Mouse (Mus musculus): ENCODE results near the gene Chl1.

The Chl1 gene

DNA sequence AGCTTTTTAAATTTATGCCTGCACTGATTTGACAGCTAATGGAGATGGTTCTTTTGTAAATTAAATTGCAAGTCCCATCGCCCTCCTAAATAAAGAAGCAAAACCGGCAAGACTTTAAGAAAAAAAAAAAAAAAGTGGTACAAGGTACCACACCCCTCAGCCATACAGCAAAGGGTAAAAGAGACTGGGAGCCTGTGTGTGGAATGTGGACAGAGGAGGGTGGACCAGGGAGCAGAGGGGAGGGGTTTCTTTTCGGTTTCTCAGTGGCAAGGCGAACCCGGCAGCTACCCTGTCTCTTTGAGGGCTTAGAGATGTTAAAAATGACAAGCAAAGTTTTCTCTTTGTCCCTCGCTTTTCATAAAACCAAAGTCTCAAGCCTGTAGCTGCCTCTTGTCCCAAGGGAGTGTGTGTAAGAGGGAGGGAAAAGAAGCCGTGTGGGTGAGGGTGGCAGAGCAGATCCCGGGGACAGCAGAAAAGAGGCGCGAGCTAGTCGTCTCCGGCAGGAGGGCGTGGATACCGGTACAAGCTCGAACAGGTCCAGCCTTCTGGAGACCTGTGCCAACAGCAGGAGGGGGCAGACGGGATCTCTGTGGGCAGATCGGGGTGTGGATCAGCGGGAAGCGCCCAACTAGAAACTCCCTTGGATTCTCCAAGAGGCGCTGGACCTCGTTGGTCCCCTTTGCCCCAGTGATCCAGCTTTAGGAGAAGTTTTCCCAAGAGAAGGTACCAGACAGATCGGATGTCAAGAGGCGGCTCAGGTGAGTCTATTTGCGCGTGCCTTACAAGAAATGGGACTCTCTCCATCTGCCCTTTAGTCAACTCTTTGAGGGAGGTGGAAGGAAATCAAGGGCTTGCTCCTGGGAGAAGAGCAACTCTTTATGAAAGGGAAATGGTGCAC, at the start of gene Chl1:
Gene Chl1 (plus strand): TSS at position 195 of the 898 bp plus-strand sequence.
- DNase-seq (ENCODE audit: low spot score) = no peak

DNA sequence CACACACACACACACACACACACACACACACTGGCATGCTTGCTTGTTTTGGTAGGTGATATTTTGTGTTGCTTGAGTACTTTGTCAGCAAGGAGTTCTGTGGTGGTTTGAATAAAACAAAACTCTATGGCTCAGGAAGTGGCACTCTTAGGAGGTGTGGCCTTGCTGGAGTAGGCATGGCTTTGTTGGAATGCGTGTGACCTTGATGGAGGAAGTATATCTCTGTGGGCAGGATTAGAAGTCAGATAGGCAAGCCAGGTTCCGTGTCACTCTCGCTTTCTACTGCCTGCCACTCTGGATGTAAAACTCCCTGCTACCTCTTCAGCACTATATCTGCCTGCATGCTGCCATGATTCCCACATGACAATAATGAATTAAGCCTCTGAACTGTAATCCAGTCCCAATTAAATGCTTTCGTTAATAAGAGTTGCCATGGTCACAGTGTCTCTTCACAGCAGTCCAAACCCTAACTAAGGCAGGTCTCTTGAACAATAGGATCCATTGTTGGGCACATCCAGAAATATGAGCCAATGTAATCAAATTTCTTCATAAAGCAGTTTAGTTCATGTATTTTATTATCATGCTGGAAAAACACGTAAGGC, 44.8 kb upstream of the Chl1 start:
- no peak for DNase-seq (ENCODE audit: low spot score)

GRCm38 (mm10) chr6:103473316-103473715, 37.1 kb upstream of the Chl1 start:
- no peak for DNase-seq (ENCODE audit: low spot score)

- DNase-seq (ENCODE audit: low spot score) = no peak
Measured at GRCm38 (mm10) chr6:103487199-103487598, 23.2 kb upstream of the Chl1 start.

GRCm38 (mm10) chr6:103498404-103498803, 12.0 kb upstream of the Chl1 start:
- DNase-seq (ENCODE audit: low spot score) = no peak

DNA sequence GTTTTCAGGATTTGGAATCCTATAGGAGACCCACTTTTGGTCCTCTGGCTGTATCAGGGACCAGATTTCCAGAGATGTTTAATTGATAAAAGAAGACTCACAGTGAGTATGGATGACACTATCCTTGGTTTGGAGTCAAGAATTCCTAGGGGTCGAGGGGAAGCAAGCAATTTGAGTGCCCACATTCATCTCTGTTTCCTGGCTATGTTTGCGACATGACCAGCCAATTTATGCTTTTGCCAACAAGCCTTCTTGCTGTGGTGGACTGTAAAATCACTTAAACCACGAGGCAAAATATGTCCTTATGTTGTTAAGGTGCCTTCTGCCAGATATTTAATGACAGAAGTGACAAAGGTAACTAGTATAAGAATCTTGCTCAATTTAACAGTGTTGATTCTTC, 6.3 kb upstream of the Chl1 start:
- no peak for DNase-seq (ENCODE audit: low spot score)

- DNase-seq (ENCODE audit: low spot score) = peak; percentile 22
Measured at GRCm38 (mm10) chr6:103507751-103508575, 2.4 kb upstream of the Chl1 start.

- no peak for DNase-seq (ENCODE audit: low spot score)
Measured at GRCm38 (mm10) chr6:103509596-103509995, 790 bp upstream of the Chl1 start.

DNA sequence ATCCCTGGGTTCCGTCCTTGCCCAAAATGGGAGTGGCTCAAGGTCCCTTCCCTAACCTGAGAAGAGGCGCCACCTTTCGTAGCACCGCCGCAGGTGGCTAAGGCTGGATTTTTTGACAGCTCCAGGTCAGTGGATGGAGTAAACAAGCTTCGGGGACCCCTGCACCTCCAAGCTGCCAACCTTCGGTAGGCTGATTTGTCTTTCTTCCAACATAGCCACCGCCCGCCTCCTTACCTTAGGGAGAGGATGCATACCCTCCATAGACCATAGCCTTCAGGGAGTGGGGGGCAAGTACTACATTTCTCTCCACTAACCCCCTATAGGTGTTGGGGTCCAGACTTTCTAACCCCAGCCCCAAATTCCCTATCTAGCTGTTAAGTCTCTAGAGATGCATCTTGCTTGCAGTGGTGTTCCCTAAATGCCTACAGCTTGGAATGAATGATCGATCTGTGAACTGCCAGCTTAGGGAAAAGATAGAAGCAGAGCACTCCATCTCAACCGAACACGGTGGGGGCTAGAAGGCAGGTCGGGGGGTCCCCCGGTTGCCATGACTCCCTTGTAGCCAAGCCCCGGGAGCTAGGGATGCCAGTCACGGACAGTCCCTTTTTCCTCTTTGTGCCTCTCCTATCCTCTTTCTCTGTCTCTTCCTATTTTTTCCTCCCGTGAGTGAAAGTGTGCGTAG, 1.0 kb downstream of the Chl1 start:
- no peak for DNase-seq (ENCODE audit: low spot score)

DNA sequence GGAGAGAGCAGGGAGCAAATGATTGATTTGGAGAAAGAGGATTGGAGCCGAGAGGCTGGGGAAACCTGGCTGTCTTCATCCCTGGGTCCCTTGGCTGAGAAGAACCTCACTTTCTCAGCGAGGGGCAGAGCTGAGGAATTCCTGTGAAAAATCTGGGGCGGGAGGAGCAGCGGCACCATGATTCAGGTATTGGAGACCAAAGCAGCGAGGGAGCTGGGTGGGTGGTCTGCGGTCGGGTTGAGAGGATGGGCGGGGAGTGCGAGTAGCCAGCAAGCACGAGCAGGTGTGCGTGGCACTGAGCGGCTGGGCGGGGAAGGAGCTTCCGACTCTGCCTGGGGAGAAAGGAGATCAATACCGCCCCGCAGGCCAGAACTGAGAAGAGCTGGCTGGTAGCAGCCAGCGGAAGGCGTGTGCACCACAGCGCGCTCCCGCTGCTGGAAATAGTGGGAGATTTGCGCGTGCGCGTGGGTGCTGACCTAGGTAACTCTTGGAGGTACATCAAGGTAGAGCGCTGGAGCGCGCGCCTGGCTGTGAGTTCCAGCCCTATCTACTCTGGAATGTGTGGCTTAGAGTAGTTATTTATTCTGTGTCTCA, 1.7 kb downstream of the Chl1 start:
- DNase-seq (ENCODE audit: low spot score) = no peak

DNA sequence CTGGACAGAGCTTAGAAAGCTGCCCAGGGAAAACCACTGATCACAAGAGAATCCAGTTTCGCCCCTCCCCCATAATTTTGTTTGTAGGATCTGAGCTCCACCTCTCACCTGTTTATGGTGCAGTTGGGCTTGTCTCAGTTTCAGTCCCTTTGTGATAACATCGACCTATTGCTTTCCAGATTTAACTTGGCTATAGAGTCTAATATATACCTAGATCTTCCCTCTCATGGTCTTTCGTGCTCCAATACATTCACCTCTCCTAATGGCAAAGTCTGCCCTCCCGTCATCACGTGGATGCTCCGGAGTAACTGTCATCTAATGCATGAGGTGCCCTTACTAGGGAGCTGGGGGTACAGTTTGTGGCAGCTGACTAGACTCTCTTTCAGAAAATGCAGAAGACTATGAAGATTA, 2.5 kb downstream of the Chl1 start:
- no peak for DNase-seq (ENCODE audit: low spot score)

DNA sequence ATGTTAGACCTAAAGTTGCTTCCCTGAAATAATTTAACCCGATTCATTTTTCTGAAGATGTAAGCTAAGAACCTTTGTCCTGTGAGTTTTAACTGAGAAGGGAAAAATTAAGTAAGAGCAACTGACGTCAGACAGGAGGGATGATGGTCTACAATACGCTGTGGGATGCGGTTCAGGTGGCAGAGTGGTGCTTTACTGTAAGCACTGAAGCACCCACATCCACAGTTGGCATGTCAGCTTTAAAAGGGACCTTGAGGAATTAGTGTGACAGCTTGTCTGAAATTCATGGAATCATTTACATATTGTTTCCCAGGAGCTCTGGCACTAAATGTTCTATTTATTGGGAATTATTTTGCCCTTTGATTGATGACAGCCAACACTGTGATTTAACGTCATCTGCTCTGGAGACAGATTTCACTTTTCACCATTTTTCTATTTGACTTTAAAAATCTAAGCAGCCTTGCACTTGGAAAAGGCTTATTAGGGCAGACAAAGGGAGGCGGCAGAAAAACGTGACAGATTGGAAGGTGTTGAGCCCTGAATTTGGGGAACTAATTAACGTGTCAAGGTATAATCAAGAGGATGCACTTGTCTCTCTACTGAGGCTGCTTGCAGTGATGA, 3.3 kb downstream of the Chl1 start:
- no peak for DNase-seq (ENCODE audit: low spot score)

GRCm38 (mm10) chr6:103514346-103514745, 4.0 kb downstream of the Chl1 start:
- no peak for DNase-seq (ENCODE audit: low spot score)

- DNase-seq (ENCODE audit: low spot score) = no peak
Measured at GRCm38 (mm10) chr6:103514756-103515155, 4.4 kb downstream of the Chl1 start.

GRCm38 (mm10) chr6:103519596-103519995, 9.2 kb downstream of the Chl1 start:
- no peak for DNase-seq (ENCODE audit: low spot score)

DNA sequence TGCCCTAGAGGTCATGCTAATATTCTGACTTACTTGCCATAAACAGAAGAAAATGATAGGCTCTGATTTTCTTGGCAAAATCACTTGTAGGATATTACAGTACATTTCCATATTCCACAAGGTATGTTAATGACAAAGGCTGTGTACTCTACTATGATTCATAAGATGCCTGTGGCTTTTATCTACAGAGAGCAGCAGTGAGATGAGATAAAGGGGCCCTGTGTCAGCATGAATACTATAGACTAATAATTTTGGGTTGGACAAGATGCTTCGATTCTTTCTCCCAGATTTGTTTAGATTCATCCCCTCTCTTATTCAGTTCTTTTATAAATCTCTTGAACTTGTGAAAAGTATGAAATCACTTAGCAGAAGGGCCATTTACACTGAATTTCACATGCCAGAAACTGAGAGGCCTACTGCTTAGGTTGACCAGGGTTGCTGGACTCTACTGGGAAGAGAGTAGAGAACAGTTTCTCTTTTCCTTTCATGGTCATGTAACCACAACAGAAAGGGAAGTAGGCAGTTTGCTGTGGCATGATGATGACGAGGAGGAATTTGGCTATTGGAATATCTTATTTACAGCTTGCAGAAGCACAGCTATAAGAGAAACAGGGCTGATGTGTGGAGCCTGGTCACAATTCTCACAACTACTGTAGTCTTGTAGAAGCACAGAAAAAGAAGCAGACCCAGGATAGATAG, 15.1 kb downstream of the Chl1 start:
- DNase-seq (ENCODE audit: low spot score) = no peak

DNA sequence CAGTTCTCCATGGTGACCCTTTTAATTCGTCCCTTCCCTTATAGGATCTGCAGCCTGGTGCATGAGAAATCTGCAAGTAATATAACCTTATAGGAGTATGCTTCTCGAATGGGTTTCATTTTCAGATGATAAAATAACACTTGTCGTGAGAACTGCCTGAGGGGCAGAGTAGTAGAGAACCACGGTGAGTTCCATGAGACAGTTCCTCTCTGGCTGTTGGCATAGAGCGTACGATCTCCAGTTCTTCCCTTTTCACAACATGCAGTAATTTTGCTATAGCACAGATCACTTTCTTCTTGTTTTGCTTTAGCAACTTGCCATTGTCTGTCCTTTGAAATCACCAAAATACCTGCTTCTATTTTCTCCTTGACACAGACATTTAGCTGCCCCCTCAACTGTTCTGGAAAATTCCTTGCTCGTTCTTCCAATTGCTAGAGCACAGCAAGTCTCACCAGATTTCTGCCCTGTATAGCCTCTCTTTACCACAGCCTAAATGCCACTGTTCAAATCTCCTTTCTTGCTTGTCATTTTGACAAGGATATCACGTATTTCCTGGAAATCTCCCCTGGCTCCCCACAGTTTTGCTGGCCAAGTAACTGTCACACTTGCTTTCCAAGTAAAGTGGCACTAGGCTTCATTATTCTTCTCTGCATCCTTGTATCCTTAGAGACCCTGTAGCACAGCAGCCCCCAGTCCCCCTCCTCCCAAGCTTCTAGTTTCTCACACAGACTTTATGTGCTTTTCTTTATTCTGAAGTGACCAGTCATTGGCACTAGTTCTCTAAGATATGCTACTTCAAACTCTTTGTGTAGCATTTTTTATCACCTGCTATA, 16.8 kb downstream of the Chl1 start:
- DNase-seq (ENCODE audit: low spot score) = no peak

DNA sequence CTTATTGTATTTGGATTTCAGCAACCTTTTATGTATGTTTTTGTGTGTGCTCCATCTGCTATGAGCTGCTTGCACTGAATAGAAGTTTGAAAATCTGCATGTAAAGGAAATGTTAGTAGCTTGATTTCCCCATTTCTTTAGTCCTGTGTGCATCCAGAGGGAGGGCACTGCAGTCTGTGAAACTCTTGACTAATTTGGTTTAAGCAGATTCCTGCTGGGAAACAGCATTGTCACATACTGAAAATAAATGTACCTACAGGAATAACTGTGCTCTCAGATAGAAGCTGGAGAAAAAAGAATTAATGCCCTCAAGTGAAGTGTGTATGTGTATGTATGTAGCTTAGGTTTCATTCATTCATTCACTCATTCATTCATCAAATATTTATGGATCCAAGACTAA, 22.7 kb downstream of the Chl1 start:
- no peak for DNase-seq (ENCODE audit: low spot score)

GRCm38 (mm10) chr6:103534027-103534426, 23.6 kb downstream of the Chl1 start:
- no peak for DNase-seq (ENCODE audit: low spot score)

GRCm38 (mm10) chr6:103542576-103542975, 32.2 kb downstream of the Chl1 start:
- no peak for DNase-seq (ENCODE audit: low spot score)
